Mouse (Mus musculus) layer of hippocampus, adult 6 months (tissue): ENCODE results near the gene Eri2. TPM values are rescaled to one million over a fixed set of nuclear protein-coding genes. Genes with fewer than 3 reads are reported as not detected.

Experiments used
- long read RNA-seq, 2 experiments: library from polyadenylated mRNA; unstranded; transcript quantifications; one replicate each; pipeline ENCODE4 v2.0.0; 2019 to 2020
- polyA plus RNA-seq: library from polyadenylated mRNA; unstranded; fragments of <200 nt; fragmentation: Nextera tagmentation; gene quantifications from 2 replicates; pipeline ENCODE4 v1.2.3, GENCODE M21; 2021

The Eri2 gene
- 5.3 and 6.0 TPM in 2 replicates for polyA plus RNA-seq
- long read RNA-seq, experiment 1, partial matches to known transcripts = 2 of 9 reads
- long read RNA-seq, experiment 1, other reads (novel, unspliced or antisense) = 5 of 9 reads
- long read RNA-seq, experiment 2, transcript Eri2-207 (9 exons, 3,564 nt) = major isoform, 10 of 44 reads
- long read RNA-seq, experiment 2, partial matches to known transcripts = 4 of 44 reads
- long read RNA-seq, experiment 2, other reads (novel, unspliced or antisense) = 23 of 44 reads

DNA sequence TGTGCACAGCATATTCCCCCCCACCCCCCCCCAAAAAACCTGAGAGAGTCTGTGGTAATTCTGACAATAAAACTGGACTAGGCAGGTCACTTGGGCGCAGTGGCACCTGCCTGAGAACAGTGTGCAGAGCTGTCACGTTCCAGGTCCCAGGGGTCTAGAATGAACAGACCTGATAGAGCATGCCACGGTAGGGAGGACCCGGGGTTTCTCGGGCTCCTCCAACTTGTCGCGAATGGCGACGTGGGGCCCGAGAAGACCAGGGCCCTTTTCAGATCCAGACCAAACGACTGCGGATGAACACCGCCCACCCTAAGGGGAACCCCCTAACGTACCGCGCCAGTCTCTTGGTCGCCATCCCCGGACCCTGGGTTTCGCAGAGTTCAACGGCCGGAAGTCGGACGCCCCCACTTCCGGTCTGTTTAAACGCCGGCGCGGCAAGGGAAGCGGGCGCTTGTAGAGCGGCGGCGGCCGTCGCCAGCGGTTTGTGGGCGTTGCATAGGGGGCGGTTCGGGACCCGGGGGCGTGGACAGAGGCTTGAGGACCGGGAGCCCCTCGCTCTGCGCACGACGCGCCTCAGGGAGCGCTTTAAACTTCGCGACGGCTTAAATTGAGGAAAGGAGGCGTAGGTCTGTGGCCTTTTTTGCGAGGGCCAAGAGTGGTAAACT lies at the start of gene Eri2, which contains the start of gene Rexo5:
TSS of gene Eri2 (minus strand) at position 473 of the 665 bp plus-strand sequence.
TSS of gene Rexo5 (plus strand) at position 421 of the 665 bp plus-strand sequence.

GRCm38 (mm10) chr7:119760527-119760951 lies 33.3 kb downstream of the Eri2 start, which contains the start of gene Acsm3:
Acsm3 (plus strand) TSS chr7:119760923.

GRCm38 (mm10) chr7:119720253-119720946 lies 73.5 kb downstream of the Eri2 start, which contains the start of gene Thumpd1:
Thumpd1 (minus strand) TSS chr7:119720798.

Other genes with a start within 250 kb of the Eri2 start
- not detected in 2 replicates for gene Acsm2, start 239.7 kb downstream of the Eri2 start, polyA plus RNA-seq
- gene Acsm1, start 187.0 kb downstream of the Eri2 start, polyA plus RNA-seq = not detected in 2 replicates
- gene Acsm4, start 104.0 kb downstream of the Eri2 start, polyA plus RNA-seq = not detected in 2 replicates
- gene Thumpd1, start 73.3 kb downstream of the Eri2 start, polyA plus RNA-seq = 39.0 and 40.0 TPM in 2 replicates
- gene Acsm3, start 33.1 kb downstream of the Eri2 start, polyA plus RNA-seq = 0.46 TPM in 1 of 2 replicates, not detected in the other
- 0.90 and 0.97 TPM in 2 replicates for gene Rexo5, start 52 bp downstream of the Eri2 start, polyA plus RNA-seq
- gene Lyrm1, start 101.8 kb upstream of the Eri2 start, polyA plus RNA-seq = 19.0 and 19.3 TPM in 2 replicates
- gene Dcun1d3, start 102.2 kb upstream of the Eri2 start, polyA plus RNA-seq = 1.4 and 1.8 TPM in 2 replicates